Mouse (Mus musculus): ENCODE results near the gene Ntn4. TPM values are rescaled to one million over a fixed set of nuclear protein-coding genes. Genes with fewer than 3 reads are reported as not detected.
"Not testable (repeated sequence)": the region's sequence is repeated elsewhere in the genome, so short reads cannot be mapped to it uniquely, and the experiment has no call there.

Ntn4 gene
- polyA plus RNA-seq, 1 experiment from 2014 or later: 0.97 TPM

GRCm38 (mm10) chr10:93666996-93667395 lies 26.5 kb downstream of the Ntn4 start:
- ATAC-seq (no peak), DNase-seq (ENCODE audit: low spot score) (no peak)
- Histone ChIP-seq H3K9me3 (replicated peaks; ENCODE audit: control insufficient read depth, low read length) (no peaks in the 10 kb centered on the region), H3K4me1 (ENCODE audit: control insufficient read depth, insufficient read depth, low read length) (no peaks in the 10 kb centered on the region), H3K36me3 (ENCODE audit: control insufficient read depth, insufficient read depth, low read length) (no peaks in the 10 kb centered on the region), H3K4me3 (ENCODE audit: low read depth, low read length) (no peak overlapping the region), H3K27me3 (replicated peaks; ENCODE audit: control insufficient read depth, insufficient read depth, low read length) (no peaks in the 10 kb centered on the region), H3K9ac (ENCODE audit: low read length) (no peak overlapping the region), H3K27ac (ENCODE audit: low read depth, low read length) (no peak overlapping the region), H3K4me2 (ENCODE audit: low read length) (no peak overlapping the region)
- WGBS: 84% methylated on average over 3 of the region's 3 CpGs

- 86% methylated on average over 22 of the region's 22 CpGs for WGBS
- ATAC-seq: no peak
- no peaks in the 10 kb centered on the region for H3K27me3 ChIP-seq (replicated peaks; ENCODE audit: control insufficient read depth, insufficient read depth, low read length)
Observed at GRCm38 (mm10) chr10:93672646-93673479, 32.4 kb downstream of the Ntn4 start.

GRCm38 (mm10) chr10:93679191-93680007 lies 38.9 kb downstream of the Ntn4 start:
- H3K9me3 ChIP-seq (replicated peaks; ENCODE audit: control insufficient read depth, low read length): no peaks in the 10 kb centered on the region
- DNase-seq (ENCODE audit: low spot score) (peak; percentile 6), ATAC-seq (no peak)
- H3K36me3 ChIP-seq (ENCODE audit: control insufficient read depth, insufficient read depth, low read length): peaks cover 13% of the 10 kb centered on the region
- peak overlapping the region; percentile 12; the same call in 1 of the 2 replicates for H3K4me2 ChIP-seq (ENCODE audit: low read length)
- peaks cover 25% of the 10 kb centered on the region for H3K4me1 ChIP-seq (ENCODE audit: control insufficient read depth, insufficient read depth, low read length)
- WGBS: 49% methylated on average over 19 of the region's 19 CpGs
- 0 out of 2 replicates have a peak overlapping the region, but pooled peaks have one; percentile 14 for H3K9ac ChIP-seq (ENCODE audit: low read length)
- H3K27me3 ChIP-seq (replicated peaks; ENCODE audit: control insufficient read depth, insufficient read depth, low read length): no peaks in the 10 kb centered on the region
- H3K4me3 ChIP-seq (ENCODE audit: low read depth, low read length): no peak overlapping the region
- peak overlapping the region; percentile 44; the same call in 1 of the 2 replicates for H3K27ac ChIP-seq (ENCODE audit: low read depth, low read length)

More at GRCm38 (mm10) chr10:93672646-93673479, 32.4 kb downstream of the Ntn4 start:
- H3K4me3 ChIP-seq (ENCODE audit: low read depth, low read length): no peak overlapping the region
- H3K27ac ChIP-seq (ENCODE audit: low read depth, low read length): no peak overlapping the region
- no peak overlapping the region for H3K4me2 ChIP-seq (ENCODE audit: low read length)
- H3K4me1 ChIP-seq (ENCODE audit: control insufficient read depth, insufficient read depth, low read length): no peaks in the 10 kb centered on the region
- H3K36me3 ChIP-seq (ENCODE audit: control insufficient read depth, insufficient read depth, low read length): no peaks in the 10 kb centered on the region
- no peak overlapping the region for H3K9ac ChIP-seq (ENCODE audit: low read length)
- no peak for DNase-seq (ENCODE audit: low spot score)
- no peaks in the 10 kb centered on the region for H3K9me3 ChIP-seq (replicated peaks; ENCODE audit: control insufficient read depth, low read length)

- peaks cover 13% of the 10 kb centered on the region for H3K36me3 ChIP-seq (ENCODE audit: control insufficient read depth, insufficient read depth, low read length)
- no peaks in the 10 kb centered on the region for H3K9me3 ChIP-seq (replicated peaks; ENCODE audit: control insufficient read depth, low read length)
- H3K27ac ChIP-seq (ENCODE audit: low read depth, low read length): peak overlapping the region; percentile 28; the same call in 1 of the 2 replicates
- no peaks in the 10 kb centered on the region for H3K27me3 ChIP-seq (replicated peaks; ENCODE audit: control insufficient read depth, insufficient read depth, low read length)
- WGBS: 43% methylated on average over 6 of the region's 6 CpGs
- H3K4me2 ChIP-seq (ENCODE audit: low read length): no peak overlapping the region
- ATAC-seq: peak; percentile 86
- H3K9ac ChIP-seq (ENCODE audit: low read length): no peak overlapping the region
- DNase-seq (ENCODE audit: low spot score): peak; percentile 81
- no peak overlapping the region for H3K4me3 ChIP-seq (ENCODE audit: low read depth, low read length)
- peaks cover 25% of the 10 kb centered on the region for H3K4me1 ChIP-seq (ENCODE audit: control insufficient read depth, insufficient read depth, low read length)
Observed at GRCm38 (mm10) chr10:93680680-93681377, 40.3 kb downstream of the Ntn4 start.

GRCm38 (mm10) chr10:93682185-93682747 lies 41.8 kb downstream of the Ntn4 start:
- H3K4me1 ChIP-seq (ENCODE audit: control insufficient read depth, insufficient read depth, low read length): peaks cover 25% of the 10 kb centered on the region
- H3K4me2 ChIP-seq (ENCODE audit: low read length): no peak overlapping the region
- WGBS: 92% methylated on average over 18 of the region's 18 CpGs
- no peak for DNase-seq (ENCODE audit: low spot score)
- H3K9me3 ChIP-seq (replicated peaks; ENCODE audit: control insufficient read depth, low read length): no peaks in the 10 kb centered on the region
- ATAC-seq: no peak
- no peak overlapping the region for H3K4me3 ChIP-seq (ENCODE audit: low read depth, low read length)
- peaks cover 13% of the 10 kb centered on the region for H3K36me3 ChIP-seq (ENCODE audit: control insufficient read depth, insufficient read depth, low read length)
- H3K9ac ChIP-seq (ENCODE audit: low read length): no peak overlapping the region
- no peaks in the 10 kb centered on the region for H3K27me3 ChIP-seq (replicated peaks; ENCODE audit: control insufficient read depth, insufficient read depth, low read length)
- H3K27ac ChIP-seq (ENCODE audit: low read depth, low read length): no peak overlapping the region

- no peak overlapping the region for H3K4me3 ChIP-seq (ENCODE audit: low read depth, low read length)
- no peak for ATAC-seq
- peaks cover 13% of the 10 kb centered on the region for H3K36me3 ChIP-seq (ENCODE audit: control insufficient read depth, insufficient read depth, low read length)
- WGBS: 87% methylated on average over 7 of the region's 7 CpGs
- H3K4me2 ChIP-seq (ENCODE audit: low read length): no peak overlapping the region
- H3K9me3 ChIP-seq (replicated peaks; ENCODE audit: control insufficient read depth, low read length): no peaks in the 10 kb centered on the region
- peaks cover 25% of the 10 kb centered on the region for H3K4me1 ChIP-seq (ENCODE audit: control insufficient read depth, insufficient read depth, low read length)
- no peak overlapping the region for H3K9ac ChIP-seq (ENCODE audit: low read length)
- no peak overlapping the region for H3K27ac ChIP-seq (ENCODE audit: low read depth, low read length)
- no peaks in the 10 kb centered on the region for H3K27me3 ChIP-seq (replicated peaks; ENCODE audit: control insufficient read depth, insufficient read depth, low read length)
- no peak for DNase-seq (ENCODE audit: low spot score)
Observed at GRCm38 (mm10) chr10:93683185-93683584, 42.7 kb downstream of the Ntn4 start.

GRCm38 (mm10) chr10:93683896-93684295 lies 43.4 kb downstream of the Ntn4 start:
- Histone ChIP-seq H3K27me3 (replicated peaks; ENCODE audit: control insufficient read depth, insufficient read depth, low read length) (no peaks in the 10 kb centered on the region), H3K4me1 (ENCODE audit: control insufficient read depth, insufficient read depth, low read length) (peaks cover 21% of the 10 kb centered on the region), H3K4me2 (ENCODE audit: low read length) (no peak overlapping the region), H3K27ac (ENCODE audit: low read depth, low read length) (no peak overlapping the region), H3K36me3 (ENCODE audit: control insufficient read depth, insufficient read depth, low read length) (peaks cover 13% of the 10 kb centered on the region), H3K4me3 (ENCODE audit: low read depth, low read length) (no peak overlapping the region), H3K9me3 (replicated peaks; ENCODE audit: control insufficient read depth, low read length) (no peaks in the 10 kb centered on the region), H3K9ac (ENCODE audit: low read length) (no peak overlapping the region)
- ATAC-seq (no peak), DNase-seq (ENCODE audit: low spot score) (no peak)
- 87% methylated on average over 4 of the region's 4 CpGs for WGBS

- not testable (repeated sequence) for H3K4me2 ChIP-seq (ENCODE audit: low read length); H3K27me3 ChIP-seq (replicated peaks; ENCODE audit: control insufficient read depth, insufficient read depth, low read length); H3K9ac ChIP-seq (ENCODE audit: low read length); H3K9me3 ChIP-seq (replicated peaks; ENCODE audit: control insufficient read depth, low read length); H3K4me1 ChIP-seq (ENCODE audit: control insufficient read depth, insufficient read depth, low read length); DNase-seq (ENCODE audit: low spot score); H3K27ac ChIP-seq (ENCODE audit: low read depth, low read length); ATAC-seq; H3K4me3 ChIP-seq (ENCODE audit: low read depth, low read length)
- 88% methylated on average over 3 of the region's 3 CpGs for WGBS
- peaks cover 13% of the 10 kb centered on the region for H3K36me3 ChIP-seq (ENCODE audit: control insufficient read depth, insufficient read depth, low read length)
Observed at GRCm38 (mm10) chr10:93685416-93685815, 44.9 kb downstream of the Ntn4 start.

Measured in forebrain, embryonic 14.5 days (tissue).